Mouse (Mus musculus): ENCODE measurements at regions not wholly inside any gene's neighbourhood (a gene's known extent, or its start where the extent isn't known, plus 50 kb on each side); places are given as distances from the start of the nearest gene placed in this dataset.

- no peak for ATAC-seq (replicated peaks; ENCODE audit: low FRiP score)
- Histone ChIP-seq H3K4me1 (replicated peaks; ENCODE audit: control insufficient read depth, insufficient read depth, low read length) (no peaks in the 10 kb centered on the region), H3K27me3 (replicated peaks; ENCODE audit: control insufficient read depth, insufficient read depth, low read length) (no peaks in the 10 kb centered on the region), H3K27ac (ENCODE audit: low read depth, low read length) (no peak overlapping the region), H3K36me3 (ENCODE audit: control insufficient read depth, insufficient read depth, low read length) (no peaks in the 10 kb centered on the region), H3K4me2 (no peak overlapping the region), H3K4me3 (ENCODE audit: low read depth, low read length) (no peak overlapping the region), H3K9me3 (ENCODE audit: control insufficient read depth, low read length) (no peaks in the 10 kb centered on the region), H3K9ac (ENCODE audit: low read depth, low read length) (no peak overlapping the region)
- WGBS, result 74% methylated on average over 12 of the region's 12 CpGs
- DNase-seq (ENCODE audit: low spot score), result no peak
These were observed 81.1 kb upstream of the Fggy start for GRCm38 (mm10) chr4:95476071-95476724.

GRCm38 (mm10) chr4:95483571-95483970 lies 73.7 kb upstream of the Fggy start:
- no peak for ATAC-seq (replicated peaks; ENCODE audit: low FRiP score)
- H3K4me3 ChIP-seq (ENCODE audit: low read depth, low read length), result no peak overlapping the region
- no peaks in the 10 kb centered on the region for H3K36me3 ChIP-seq (ENCODE audit: control insufficient read depth, insufficient read depth, low read length)
- H3K27ac ChIP-seq (ENCODE audit: low read depth, low read length), result no peak overlapping the region
- no peak overlapping the region for H3K9ac ChIP-seq (ENCODE audit: low read depth, low read length)
- WGBS, result 54% methylated on average over 6 of the region's 6 CpGs
- H3K4me2 ChIP-seq, result no peak overlapping the region
- H3K4me1 ChIP-seq (replicated peaks; ENCODE audit: control insufficient read depth, insufficient read depth, low read length), result peaks cover 3% of the 10 kb centered on the region; the same call in 1 of the 2 replicates
- DNase-seq (ENCODE audit: low spot score), result no peak
- no peaks in the 10 kb centered on the region for H3K27me3 ChIP-seq (replicated peaks; ENCODE audit: control insufficient read depth, insufficient read depth, low read length)
- H3K9me3 ChIP-seq (ENCODE audit: control insufficient read depth, low read length), result no peaks in the 10 kb centered on the region

DNA sequence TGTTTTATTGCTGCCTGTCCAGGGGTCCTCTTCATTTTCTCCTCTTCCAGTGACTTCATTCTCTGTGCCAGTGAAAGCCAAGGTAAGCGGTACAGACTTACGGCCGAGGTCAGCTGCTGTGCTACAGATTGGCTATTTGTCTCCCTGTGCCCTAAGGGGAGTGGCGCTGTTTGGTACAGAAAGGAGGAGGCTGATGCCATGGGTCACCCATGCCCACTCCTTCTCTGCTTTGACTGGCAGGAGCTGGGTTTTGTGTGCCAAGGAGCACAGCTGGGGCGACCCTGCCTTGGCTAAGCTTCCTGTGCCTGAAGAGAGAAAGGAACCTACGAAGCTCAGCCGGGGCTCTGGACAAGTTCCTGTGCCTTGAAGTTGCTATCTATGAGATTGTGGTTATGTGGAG lies 70.0 kb upstream of the Fggy start:
- H3K9me3 ChIP-seq (ENCODE audit: control insufficient read depth, low read length), result no peaks in the 10 kb centered on the region
- H3K4me3 ChIP-seq (ENCODE audit: low read depth, low read length), result no peak overlapping the region
- DNase-seq (ENCODE audit: low spot score), result no peak
- 47% methylated on average over 7 of the region's 7 CpGs for WGBS
- no peak overlapping the region; the same call in 1 of the 2 replicates for H3K27ac ChIP-seq (ENCODE audit: low read depth, low read length)
- H3K4me2 ChIP-seq, result no peak overlapping the region
- no peaks in the 10 kb centered on the region for H3K27me3 ChIP-seq (replicated peaks; ENCODE audit: control insufficient read depth, insufficient read depth, low read length)
- no peak overlapping the region for H3K9ac ChIP-seq (ENCODE audit: low read depth, low read length)
- H3K36me3 ChIP-seq (ENCODE audit: control insufficient read depth, insufficient read depth, low read length), result no peaks in the 10 kb centered on the region
- H3K4me1 ChIP-seq (replicated peaks; ENCODE audit: control insufficient read depth, insufficient read depth, low read length), result peaks cover 3% of the 10 kb centered on the region; the same call in 1 of the 2 replicates
- no peak for ATAC-seq (replicated peaks; ENCODE audit: low FRiP score)

DNA sequence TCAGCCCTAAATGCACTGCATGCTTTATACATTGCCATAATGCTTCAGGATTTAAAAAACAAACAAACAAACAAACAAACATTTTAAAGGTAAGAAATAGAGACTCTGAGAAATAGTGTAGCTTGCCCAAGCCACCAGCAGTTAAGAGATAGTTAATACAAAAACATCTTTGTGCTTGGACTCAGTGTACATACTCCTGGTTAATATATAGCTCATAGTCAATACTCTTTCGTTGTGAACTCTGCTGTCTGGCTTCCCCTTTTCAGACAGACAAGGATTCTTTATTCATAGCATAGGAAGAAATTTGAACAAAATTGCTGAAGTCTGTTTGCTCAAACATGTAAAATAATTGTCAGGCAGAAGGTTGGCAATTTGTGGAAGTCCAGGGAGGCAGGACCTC lies 69.3 kb upstream of the Fggy start:
- Histone ChIP-seq H3K4me3 (ENCODE audit: low read depth, low read length) (no peak overlapping the region), H3K9me3 (ENCODE audit: control insufficient read depth, low read length) (no peaks in the 10 kb centered on the region), H3K9ac (ENCODE audit: low read depth, low read length) (no peak overlapping the region), H3K4me2 (no peak overlapping the region), H3K36me3 (ENCODE audit: control insufficient read depth, insufficient read depth, low read length) (no peaks in the 10 kb centered on the region), H3K4me1 (replicated peaks; ENCODE audit: control insufficient read depth, insufficient read depth, low read length) (peaks cover 3% of the 10 kb centered on the region; the same call in 1 of the 2 replicates), H3K27ac (ENCODE audit: low read depth, low read length) (no peak overlapping the region; the same call in 1 of the 2 replicates), H3K27me3 (replicated peaks; ENCODE audit: control insufficient read depth, insufficient read depth, low read length) (no peaks in the 10 kb centered on the region)
- DNase-seq (ENCODE audit: low spot score) (no peak), ATAC-seq (replicated peaks; ENCODE audit: low FRiP score) (peak; percentile 45; the same call in 1 of the 2 replicates)
- WGBS, result 49% methylated on average over 1 of the region's 1 CpGs

DNA sequence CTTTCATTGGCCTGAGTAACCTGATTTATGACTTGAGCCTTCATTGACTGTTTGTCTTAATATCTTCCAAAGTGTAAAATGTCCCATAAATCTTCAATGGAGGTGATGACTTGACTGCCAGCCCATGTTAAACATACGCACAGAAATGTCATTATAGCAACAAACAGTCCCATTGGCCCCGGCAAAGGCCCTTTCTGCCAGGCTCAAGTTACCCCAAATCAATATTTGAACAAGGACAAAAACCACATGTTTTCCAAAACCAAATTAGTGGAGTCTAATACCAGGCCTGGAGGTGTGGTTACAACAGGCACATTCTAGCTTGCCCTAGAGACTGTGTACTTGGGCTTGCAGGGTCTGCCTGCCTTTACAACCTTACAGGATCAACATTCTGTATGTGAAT lies 68.2 kb upstream of the Fggy start:
- no peaks in the 10 kb centered on the region for H3K9me3 ChIP-seq (ENCODE audit: control insufficient read depth, low read length)
- no peak overlapping the region for H3K27ac ChIP-seq (ENCODE audit: low read depth, low read length)
- H3K4me3 ChIP-seq (ENCODE audit: low read depth, low read length), result no peak overlapping the region
- H3K9ac ChIP-seq (ENCODE audit: low read depth, low read length), result no peak overlapping the region
- H3K27me3 ChIP-seq (replicated peaks; ENCODE audit: control insufficient read depth, insufficient read depth, low read length), result no peaks in the 10 kb centered on the region
- ATAC-seq (replicated peaks; ENCODE audit: low FRiP score), result no peak
- no peak overlapping the region for H3K4me2 ChIP-seq
- peaks cover 3% of the 10 kb centered on the region; the same call in 1 of the 2 replicates for H3K4me1 ChIP-seq (replicated peaks; ENCODE audit: control insufficient read depth, insufficient read depth, low read length)
- no peak for DNase-seq (ENCODE audit: low spot score)
- H3K36me3 ChIP-seq (ENCODE audit: control insufficient read depth, insufficient read depth, low read length), result no peaks in the 10 kb centered on the region
- WGBS, result 58% methylated on average over 2 of the region's 2 CpGs

- Histone ChIP-seq H3K27ac (ENCODE audit: low read depth, low read length) (no peak overlapping the region), H3K4me3 (ENCODE audit: low read depth, low read length) (no peak overlapping the region), H3K9me3 (ENCODE audit: control insufficient read depth, low read length) (no peaks in the 10 kb centered on the region), H3K4me2 (no peak overlapping the region), H3K36me3 (ENCODE audit: control insufficient read depth, insufficient read depth, low read length) (no peaks in the 10 kb centered on the region), H3K4me1 (replicated peaks; ENCODE audit: control insufficient read depth, insufficient read depth, low read length) (no peaks in the 10 kb centered on the region), H3K27me3 (replicated peaks; ENCODE audit: control insufficient read depth, insufficient read depth, low read length) (no peaks in the 10 kb centered on the region), H3K9ac (ENCODE audit: low read depth, low read length) (no peak overlapping the region)
- 82% methylated on average over 3 of the region's 3 CpGs for WGBS
- DNase-seq (ENCODE audit: low spot score), result no peak
- ATAC-seq (replicated peaks; ENCODE audit: low FRiP score), result no peak
These were observed 57.0 kb upstream of the Fggy start for GRCm38 (mm10) chr4:95500265-95500664.

- Histone ChIP-seq H3K9me3 (ENCODE audit: control insufficient read depth, low read length) (no peaks in the 10 kb centered on the region), H3K27ac (ENCODE audit: low read depth, low read length) (no peak overlapping the region), H3K4me2 (no peak overlapping the region), H3K9ac (ENCODE audit: low read depth, low read length) (no peak overlapping the region), H3K27me3 (replicated peaks; ENCODE audit: control insufficient read depth, insufficient read depth, low read length) (no peaks in the 10 kb centered on the region), H3K4me1 (replicated peaks; ENCODE audit: control insufficient read depth, insufficient read depth, low read length) (no peaks in the 10 kb centered on the region), H3K4me3 (ENCODE audit: low read depth, low read length) (no peak overlapping the region), H3K36me3 (ENCODE audit: control insufficient read depth, insufficient read depth, low read length) (no peaks in the 10 kb centered on the region)
- ATAC-seq (replicated peaks; ENCODE audit: low FRiP score), result no peak
- 55% methylated on average over 2 of the region's 2 CpGs for WGBS
- no peak for DNase-seq (ENCODE audit: low spot score)
These were observed 56.1 kb upstream of the Fggy start for GRCm38 (mm10) chr4:95501164-95501563.

GRCm38 (mm10) chr4:95507141-95507945 lies 50.0 kb upstream of the Fggy start:
- 85% methylated on average over 7 of the region's 7 CpGs for WGBS
- Histone ChIP-seq H3K27me3 (replicated peaks; ENCODE audit: control insufficient read depth, insufficient read depth, low read length) (no peaks in the 10 kb centered on the region), H3K36me3 (ENCODE audit: control insufficient read depth, insufficient read depth, low read length) (no peaks in the 10 kb centered on the region), H3K27ac (ENCODE audit: low read depth, low read length) (no peak overlapping the region), H3K9ac (ENCODE audit: low read depth, low read length) (no peak overlapping the region), H3K9me3 (ENCODE audit: control insufficient read depth, low read length) (no peaks in the 10 kb centered on the region), H3K4me1 (replicated peaks; ENCODE audit: control insufficient read depth, insufficient read depth, low read length) (no peaks in the 10 kb centered on the region), H3K4me3 (ENCODE audit: low read depth, low read length) (no peak overlapping the region), H3K4me2 (no peak overlapping the region)
- DNase-seq (ENCODE audit: low spot score), result no peak
- no peak for ATAC-seq (replicated peaks; ENCODE audit: low FRiP score)

Data from liver, embryonic 11.5 days (tissue).